Mouse (Mus musculus) Patski (cell line): ENCODE data around the gene Mgrn1. TPM values are rescaled to one million over a fixed set of nuclear protein-coding genes. Genes with fewer than 3 reads are reported as not detected.

Experiments used
- ATAC-seq: fragments of 100-300 bp; one replicate; pipeline ENCODE4 v1.8.0; 2021
- CTCF ChIA-PET: fragments of 350-600 bp; sonication (Branson Sonifier 250); formaldehyde crosslinking; loops from one replicate; lab custom pipeline; 2022; ENCODE audit warnings: inconsistent platforms; lab: Charles Lee
- POLR2A ChIA-PET: fragments of 350-600 bp; sonication (Branson Sonifier 250); formaldehyde crosslinking; loops from one replicate; lab custom pipeline; 2022; ENCODE audit warnings: antibody characterized with exemption, inconsistent platforms; lab: Charles Lee
- DNase-seq: peaks from one replicate; pipeline ENCODE4 v3.0.0-alpha.2; 2011; ENCODE audit warnings: low read depth, low spot score
- H3K27me3 ChIP-seq: fragments of 371-371 bp; one replicate; pipeline ENCODE4 v1.5.1; 2021
- CTCF ChIP-seq: fragments of 100-300 bp; IDR thresholded peaks from one replicate; pipeline ENCODE4 v1.5.1; 2021
- in situ Hi-C: fragments of 300-500 bp; cut with MboI; formaldehyde crosslinking; loops from 3 replicates; pipeline ENCODE4 v1.11.1; 2018; ENCODE audit warnings: low pct_unique_long_range_greater_than_20kb, mixed read lengths
- polyA plus RNA-seq: library from polyadenylated mRNA; unstranded; gene quantifications from one replicate; pipeline ENCODE4 v1.2.3, GENCODE M21; 2021

Mgrn1 gene
- polyA plus RNA-seq, 1 experiment from 2014 or later: 121 TPM

DNA sequence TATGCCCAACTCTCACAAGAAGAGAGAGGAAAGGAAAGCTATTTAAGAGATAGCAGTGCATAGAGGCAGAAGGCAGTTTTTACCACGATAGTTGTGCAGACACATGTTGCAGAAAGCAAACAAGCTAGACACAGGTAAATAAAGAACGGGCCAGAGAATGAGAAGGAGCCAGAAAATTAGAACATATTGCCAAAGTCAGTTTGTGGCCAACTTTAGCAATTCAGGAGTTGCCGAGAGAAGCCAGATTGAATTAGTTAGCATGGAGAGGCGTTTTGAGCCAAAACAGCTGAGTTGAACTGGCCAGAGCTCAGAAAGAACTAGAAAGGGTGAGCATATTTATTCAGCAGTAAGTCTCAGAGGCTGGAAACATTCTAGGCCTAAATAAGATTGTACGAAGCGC is 6.1 kb downstream of the Mgrn1 start:
- DNase-seq: no peak
- no peaks in the 10 kb centered on the region for H3K27me3 ChIP-seq
- POLR2A ChIA-PET: no interaction called here
- TF ChIP-seq CTCF: no peak
- CTCF ChIA-PET: interaction anchor here (1.2 kb wide), 1 partner anchor 21 kb away, joined by 5 read pairs; no protein-coding TSS in a partner anchor
- in situ Hi-C loops: no loop called here
- no peak for ATAC-seq

DNA sequence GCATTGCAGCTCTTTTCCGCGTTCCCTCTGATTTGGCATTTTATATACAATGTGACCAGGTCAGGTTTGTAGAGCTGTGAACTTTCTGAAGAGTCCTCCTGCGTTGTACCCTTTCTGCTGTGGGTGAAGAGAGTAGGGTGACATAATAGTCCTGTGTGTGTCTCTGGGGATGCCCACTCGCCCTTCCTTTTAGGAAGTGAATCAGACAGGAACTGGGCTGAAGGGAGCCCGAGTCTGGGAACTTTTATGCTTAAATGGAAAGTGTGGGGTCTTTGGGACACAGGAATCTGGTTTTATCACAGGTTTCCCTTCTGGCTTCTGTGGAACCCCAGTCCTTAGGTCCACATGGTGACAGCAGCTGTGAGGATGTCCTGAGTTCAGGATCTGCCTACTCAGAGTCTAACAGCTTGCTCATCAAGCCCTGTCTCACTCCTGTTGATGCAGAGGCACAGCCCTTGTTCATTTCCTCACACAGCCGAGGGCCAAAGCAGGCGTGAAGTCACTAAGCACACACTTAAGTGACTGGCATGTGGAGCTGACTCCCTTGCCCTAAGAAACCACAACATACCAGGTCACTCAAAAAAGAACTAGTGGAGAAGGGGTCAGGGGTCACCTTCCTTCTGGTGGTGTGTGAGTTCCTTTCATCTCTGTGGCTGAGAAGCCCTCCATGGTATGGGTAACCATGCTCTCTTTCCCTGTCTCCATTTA is 8.3 kb downstream of the Mgrn1 start:
- in situ Hi-C loops: no loop called here
- no peak for ATAC-seq
- no peak for DNase-seq
- ChIA-PET POLR2A (interaction anchor here (1.0 kb wide), 1 partner anchor 14 kb away, joined by 3 read pairs; the partner anchor contains the start of gene Ubald1), CTCF (no interaction called here)
- H3K27me3 ChIP-seq: no peaks in the 10 kb centered on the region
- TF ChIP-seq CTCF: no peak

DNA sequence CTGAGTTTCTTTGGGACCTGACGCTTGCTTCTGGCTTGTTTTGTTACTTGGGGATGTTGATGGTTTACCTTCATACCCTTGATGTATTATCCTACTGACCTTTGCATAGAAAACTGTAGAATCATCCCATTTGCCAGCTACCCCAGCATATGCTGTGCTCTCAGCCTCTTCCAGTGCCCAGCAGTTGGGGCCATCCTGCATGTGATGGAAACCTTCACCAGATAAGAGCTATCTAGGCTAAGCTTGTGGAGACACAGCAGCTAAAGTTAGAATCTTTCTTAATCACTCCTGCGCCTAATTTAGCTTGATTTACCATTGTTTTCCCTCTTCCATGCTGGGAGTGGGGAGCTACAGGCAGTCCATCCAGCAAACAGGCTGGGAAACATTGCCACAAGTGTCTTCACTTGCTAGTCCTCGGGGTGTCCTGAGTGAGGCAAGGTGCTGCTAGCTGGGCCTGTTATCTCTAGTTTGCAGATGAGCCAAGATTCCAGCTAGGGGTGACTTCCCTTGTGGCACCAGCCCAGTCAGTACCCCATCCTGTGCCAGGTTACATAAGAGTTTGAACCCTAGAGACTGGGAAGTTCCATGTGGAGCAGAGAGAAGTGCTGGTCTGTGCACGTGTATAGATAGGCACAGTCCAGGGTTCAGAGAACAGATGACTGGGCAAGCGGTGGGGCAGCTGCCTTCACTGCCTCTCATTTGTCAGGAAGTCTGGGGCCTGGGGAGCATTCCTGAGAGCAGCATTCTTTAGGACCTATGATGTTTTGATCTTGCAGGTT is 10.4 kb downstream of the Mgrn1 start:
- CTCF ChIA-PET: interaction anchor here (1.0 kb wide), 1 partner anchor 9 kb away, joined by 3 read pairs; no protein-coding TSS in a partner anchor
- H3K27me3 ChIP-seq: no peaks in the 10 kb centered on the region
- in situ Hi-C loops: no loop called here
- POLR2A ChIA-PET: interaction anchor here (1.0 to 1.7 kb wide), 4 partner anchors 9 to 31 kb away, joined by 3 to 7 read pairs (median 4); no protein-coding TSS in a partner anchor
- peak; percentile 78 for ATAC-seq
- no peak for DNase-seq
- no peak for TF ChIP-seq CTCF

DNA sequence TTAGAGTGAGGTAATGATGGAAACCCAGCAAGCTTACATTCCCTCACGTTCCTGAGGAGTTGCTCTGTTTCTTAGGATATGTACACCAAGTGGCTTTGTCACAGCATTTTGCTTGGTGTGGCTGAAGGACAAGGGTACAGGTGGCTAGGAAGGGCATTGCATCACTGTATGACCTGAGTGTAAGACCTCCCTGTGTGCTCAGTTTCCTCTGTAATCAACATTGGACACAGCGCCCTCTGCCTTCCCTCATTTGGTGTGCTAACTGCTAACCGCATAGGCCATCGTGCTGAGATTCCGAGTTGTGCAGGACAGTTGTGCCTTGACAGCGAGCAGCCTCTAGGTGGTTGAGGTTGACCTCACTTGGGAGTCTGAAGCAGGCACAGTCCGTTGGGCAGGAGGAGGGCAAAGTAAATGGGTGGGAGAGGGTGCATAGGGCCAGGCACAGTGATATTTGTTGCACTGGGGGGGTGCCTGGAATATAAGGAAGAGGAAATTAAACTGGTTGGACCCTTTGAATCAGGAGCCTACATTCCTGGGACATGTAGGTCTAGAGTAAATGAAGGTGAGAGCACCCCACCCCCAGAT is 11.2 kb downstream of the Mgrn1 start:
- POLR2A ChIA-PET: interaction anchor here (1.7 kb wide), 1 partner anchor 15 kb away, joined by 7 read pairs; no protein-coding TSS in a partner anchor
- DNase-seq: no peak
- in situ Hi-C loops: no loop called here
- CTCF ChIA-PET: no interaction called here
- TF ChIP-seq CTCF: no peak
- no peaks in the 10 kb centered on the region for H3K27me3 ChIP-seq
- ATAC-seq: no peak

DNA sequence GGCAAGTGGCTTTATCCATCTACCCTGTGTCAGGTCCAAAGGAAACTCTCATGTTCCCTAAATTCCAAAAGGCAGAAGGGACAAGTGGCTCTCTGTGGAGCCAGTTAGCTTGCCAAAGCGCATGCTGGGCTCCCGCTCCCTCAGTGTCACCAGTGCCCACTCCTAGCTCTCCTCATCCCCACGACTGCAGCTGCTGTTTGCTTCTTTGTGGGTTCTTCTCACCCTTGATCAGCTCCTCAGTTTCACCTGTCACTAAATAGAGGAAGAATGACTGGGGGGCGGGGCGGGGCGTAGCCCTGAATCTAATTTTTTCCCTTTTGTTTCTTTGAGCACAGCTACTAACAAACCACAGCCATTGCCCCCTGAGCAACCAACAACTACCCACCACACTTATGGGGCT is 12.8 kb downstream of the Mgrn1 start:
- no peak for ATAC-seq
- in situ Hi-C loops: no loop called here
- CTCF ChIA-PET: interaction anchor here (1.2 to 1.7 kb wide), 2 partner anchors 11 to 14 kb away, joined by 3 to 7 read pairs; no protein-coding TSS in a partner anchor
- no peak for DNase-seq
- H3K27me3 ChIP-seq: no peaks in the 10 kb centered on the region
- POLR2A ChIA-PET: no interaction called here
- TF ChIP-seq CTCF: no peak

DNA sequence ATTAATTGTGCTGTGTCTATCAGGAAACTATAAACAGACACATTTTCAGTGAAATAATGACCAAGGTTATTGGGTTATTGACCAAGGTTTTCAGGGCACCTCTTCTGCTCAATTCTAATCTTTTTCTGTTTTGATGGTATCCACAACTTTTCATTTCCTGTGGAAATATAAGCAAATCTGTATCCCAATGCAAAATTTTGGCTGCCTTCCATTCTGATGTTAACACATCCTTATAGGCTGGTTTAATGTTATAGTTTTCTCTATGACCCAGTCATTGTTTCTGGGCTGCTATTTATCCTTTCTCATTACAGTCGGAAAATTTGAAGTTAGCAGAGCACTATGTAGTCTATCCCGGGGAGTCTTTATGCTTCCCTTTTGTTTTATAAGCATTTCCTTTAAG is 13.7 kb downstream of the Mgrn1 start:
- no peak for TF ChIP-seq CTCF
- in situ Hi-C loops: no loop called here
- CTCF ChIA-PET: interaction anchor here (1.1 to 1.7 kb wide), 2 partner anchors 10 to 14 kb away, joined by 3 to 7 read pairs; no protein-coding TSS in a partner anchor
- H3K27me3 ChIP-seq: no peaks in the 10 kb centered on the region
- DNase-seq (no peak), ATAC-seq (no peak)
- POLR2A ChIA-PET: no interaction called here

DNA sequence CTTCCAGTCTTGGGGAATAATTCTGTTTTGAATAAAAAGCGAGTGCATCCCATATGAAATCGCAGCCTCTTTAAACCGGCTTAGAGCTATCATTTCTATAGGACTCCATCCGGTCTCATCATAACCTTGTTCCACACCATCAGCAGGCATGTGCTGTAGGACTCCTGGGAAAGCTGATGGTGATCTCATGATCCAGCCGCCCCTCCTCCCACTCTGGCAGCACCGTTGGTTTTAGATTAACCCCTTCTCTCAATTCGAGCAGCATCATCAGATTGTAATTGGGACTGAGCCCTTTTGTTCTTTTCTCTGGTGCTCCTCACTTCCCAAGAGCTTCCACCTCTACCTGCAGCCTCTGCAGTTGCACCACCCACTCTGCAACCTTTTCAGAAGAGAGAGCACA is 15.1 kb downstream of the Mgrn1 start:
- TF ChIP-seq CTCF: no peak
- POLR2A ChIA-PET: interaction anchor here (1.1 kb wide), 1 partner anchor 21 kb away, joined by 3 read pairs; the partner anchor contains the start of gene Ubald1
- in situ Hi-C loops: no loop called here

DNA sequence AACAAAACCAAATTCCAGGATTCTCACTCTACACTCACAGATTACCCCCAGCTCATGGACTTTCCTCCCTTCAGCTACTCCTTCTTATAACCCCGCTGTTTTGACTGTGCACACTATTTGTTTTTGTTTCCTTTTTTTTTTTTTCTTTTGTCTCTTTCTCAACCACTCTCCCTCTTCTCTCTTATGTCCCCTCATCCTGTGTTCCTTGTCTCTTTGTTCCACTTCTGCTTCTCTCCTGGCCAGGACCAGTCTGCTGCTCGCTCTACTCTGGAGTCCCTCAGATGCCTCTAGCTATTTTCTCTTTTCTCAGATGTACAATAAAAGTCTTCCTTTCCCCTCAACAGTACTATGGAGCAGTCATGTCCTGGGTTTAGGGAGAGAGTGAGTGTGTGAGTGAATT is 16.3 kb downstream of the Mgrn1 start:
- ATAC-seq: no peak
- ChIA-PET CTCF (interaction anchor here (1.2 kb wide), 1 partner anchor 13 kb away, joined by 5 read pairs; no protein-coding TSS in a partner anchor), POLR2A (no interaction called here)

More for the DNA sequence above, 15.1 kb downstream of the Mgrn1 start:
- no peak for ATAC-seq
- CTCF ChIA-PET: interaction anchor here (0.9 to 1.4 kb wide), 2 partner anchors 11 to 14 kb away, joined by 3 to 6 read pairs; no protein-coding TSS in a partner anchor
- no peaks in the 10 kb centered on the region for H3K27me3 ChIP-seq
- no peak for DNase-seq

DNA sequence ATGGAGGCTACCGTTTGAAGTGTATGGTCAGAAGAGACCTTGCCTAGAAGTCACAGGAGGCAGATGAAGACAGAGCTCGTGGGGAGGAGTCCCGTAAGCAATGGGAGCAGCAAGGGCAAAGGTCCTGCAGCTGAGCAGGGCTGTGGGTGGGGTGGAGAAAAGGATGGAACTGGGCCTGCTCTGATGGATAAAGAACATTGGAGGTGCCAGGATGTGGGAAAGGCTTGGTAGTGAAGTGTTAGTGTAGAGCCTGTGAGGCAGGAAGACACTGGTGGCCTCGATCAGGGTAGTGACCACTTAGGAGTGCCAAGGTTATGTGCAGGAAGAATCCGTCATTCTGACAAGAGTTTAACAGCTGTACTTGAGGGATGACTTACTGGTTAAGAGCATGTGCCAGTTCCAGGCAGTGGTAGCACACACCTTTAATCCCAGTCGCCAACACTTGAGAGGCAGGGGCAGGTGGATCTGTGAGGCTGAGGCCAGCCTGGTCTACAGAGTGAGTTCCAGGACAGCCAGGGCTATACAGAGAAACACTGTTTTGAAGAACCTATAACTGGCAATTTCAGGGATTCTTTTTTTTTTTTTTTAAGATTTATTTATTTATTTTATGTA is 17.5 kb downstream of the Mgrn1 start:
- in situ Hi-C loops: no loop called here
- TF ChIP-seq CTCF: no peak
- ATAC-seq (no peak), DNase-seq (no peak)
- POLR2A ChIA-PET: interaction anchor here (0.6 kb wide), 1 partner anchor 157 kb away, joined by 4 read pairs; no protein-coding TSS in a partner anchor
- CTCF ChIA-PET: interaction anchor here (1.2 to 1.9 kb wide), 2 partner anchors 10 to 14 kb away, joined by 5 to 8 read pairs; no protein-coding TSS in a partner anchor
- no peaks in the 10 kb centered on the region for H3K27me3 ChIP-seq

More for the DNA sequence above, 16.3 kb downstream of the Mgrn1 start:
- no peak for TF ChIP-seq CTCF
- H3K27me3 ChIP-seq: no peaks in the 10 kb centered on the region
- no peak for DNase-seq
- in situ Hi-C loops: no loop called here

DNA sequence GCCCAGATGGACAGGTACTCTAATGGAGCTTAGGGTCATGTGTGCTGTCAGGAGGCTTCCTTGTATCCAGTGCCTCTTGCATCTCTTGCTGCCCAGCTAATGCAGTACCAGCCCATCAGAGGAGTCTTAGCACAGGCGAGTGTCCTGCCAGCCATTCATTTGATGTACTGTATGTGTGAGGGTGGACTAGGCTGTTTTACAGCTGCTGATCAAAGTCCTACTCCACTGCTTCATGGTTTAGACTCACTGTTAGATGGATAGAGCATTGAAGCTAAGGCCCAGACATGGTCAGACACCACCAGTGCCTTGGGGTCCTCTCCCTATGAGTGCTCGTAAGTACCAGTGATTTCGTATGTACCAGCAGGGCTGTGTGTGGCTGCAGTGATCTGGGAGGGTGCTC is 18.8 kb downstream of the Mgrn1 start:
- no peak for ATAC-seq
- no peaks in the 10 kb centered on the region for H3K27me3 ChIP-seq
- DNase-seq: no peak
- POLR2A ChIA-PET: interaction anchor here (1.0 kb wide), 1 partner anchor 14 kb away, joined by 4 read pairs; no protein-coding TSS in a partner anchor
- CTCF ChIA-PET: no interaction called here
- no peak for TF ChIP-seq CTCF
- in situ Hi-C loops: no loop called here
